21 mouse cellular contexts compared by ENCODE assay signal in genomic region chr4:82394346-82394745, GRCm38 (mm10).
"Had no signal": no experiment of that assay in that cellular context is flagged by ENCODE, and none has a peak within 500 bp of the region (broad histone marks: within the 10 kb centered on the region; RNA-seq: fewer than 3 reads in every experiment).

No protein-coding gene starts in this region.

- DNase-seq: kidney, adult 2 months; kidney, postnatal 25 days; layer of hippocampus, adult 9-11 months; layer of hippocampus, postnatal 36 days; lung, adult 18-20 months; right cerebral cortex, adult 18-20 months; right cerebral cortex, postnatal 14 days; right cerebral cortex, postnatal 4 days; thymus, postnatal 25 days had no signal

- H3K4me2 ChIP-seq: liver, embryonic 12.5 days; liver, embryonic 15.5 days; lung, embryonic 15.5 days; midbrain, embryonic 12.5 days; midbrain, embryonic 15.5 days; neural tube, embryonic 12.5 days; neural tube, embryonic 15.5 days; stomach, embryonic 15.5 days had no signal

- H3K9me3 ChIP-seq: liver, embryonic 12.5 days; liver, embryonic 15.5 days; lung, embryonic 15.5 days; midbrain, embryonic 12.5 days; midbrain, embryonic 15.5 days; neural tube, embryonic 12.5 days; neural tube, embryonic 15.5 days; stomach, embryonic 15.5 days had no signal

- H3K4me1 ChIP-seq: neural tube, embryonic 12.5 days had no signal

- H3K27me3 ChIP-seq: liver, embryonic 12.5 days; liver, embryonic 15.5 days; lung, embryonic 15.5 days; midbrain, embryonic 12.5 days; midbrain, embryonic 15.5 days; neural tube, embryonic 12.5 days; neural tube, embryonic 15.5 days; stomach, embryonic 15.5 days had no signal

- H3K36me3 ChIP-seq: liver, embryonic 12.5 days; liver, embryonic 15.5 days; midbrain, embryonic 12.5 days; midbrain, embryonic 15.5 days; neural tube, embryonic 12.5 days; neural tube, embryonic 15.5 days; stomach, embryonic 15.5 days had no signal

- H3K4me3 ChIP-seq: layer of hippocampus, adult 2 months; left cerebral cortex, adult 2 months; liver, embryonic 12.5 days; liver, embryonic 15.5 days; lung, embryonic 15.5 days; midbrain, embryonic 12.5 days; midbrain, embryonic 15.5 days; neural tube, embryonic 12.5 days; neural tube, embryonic 15.5 days; stomach, embryonic 15.5 days had no signal

- H3K27ac ChIP-seq: kidney, postnatal 0 days; layer of hippocampus, adult 2 months; left cerebral cortex, adult 2 months; liver, embryonic 12.5 days; liver, embryonic 15.5 days; lung, embryonic 15.5 days; macrophage; midbrain, embryonic 12.5 days; midbrain, embryonic 15.5 days; neural tube, embryonic 12.5 days; neural tube, embryonic 15.5 days; stomach, embryonic 15.5 days had no signal

- H3K9ac ChIP-seq: liver, embryonic 12.5 days; liver, embryonic 15.5 days; lung, embryonic 15.5 days; midbrain, embryonic 12.5 days; midbrain, embryonic 15.5 days; neural tube, embryonic 12.5 days; neural tube, embryonic 15.5 days; stomach, embryonic 15.5 days had no signal

- ATAC-seq: liver, embryonic 12.5 days; midbrain, embryonic 15.5 days had no signal
